Mouse (Mus musculus): ENCODE results near the gene Insig1.

DNA sequence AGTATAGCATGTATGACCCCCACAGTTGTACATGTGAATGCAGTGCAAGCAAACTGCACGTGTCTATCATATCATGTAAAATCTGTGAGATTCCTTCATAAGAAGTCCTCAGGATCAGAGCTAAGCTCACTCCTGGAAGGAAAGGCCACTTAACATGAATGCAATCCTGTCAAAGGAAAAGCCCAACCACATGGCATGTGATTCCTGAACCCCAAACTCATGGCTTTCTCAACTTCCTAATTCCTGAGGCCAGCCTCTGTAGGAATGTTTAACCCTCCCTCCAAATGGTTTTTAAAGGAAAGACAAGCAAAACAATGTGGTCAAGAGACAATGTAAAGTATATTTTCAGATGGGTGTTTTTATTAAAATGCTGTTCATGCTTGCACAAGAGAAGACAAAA is 23.2 kb upstream of the Insig1 start:
- no peak for TF ChIP-seq TAL1 (IDR thresholded peaks at IDR 0.05; ENCODE audit: low read length)
- no peak for TF ChIP-seq GATA1 (IDR thresholded peaks at IDR 0.05; ENCODE audit: low read length)
